Comparison of ENCODE assay signal across 10 mouse cellular contexts in genomic region chr11:17951336-17951735, GRCm38 (mm10). TPM values are rescaled to one million over a fixed set of nuclear protein-coding genes. Genes with fewer than 3 reads are reported as not detected.
A peak's percentile ranks its signal among the peaks of the same experiment; 100 is the strongest.
DNase-seq lines count a peak whose midpoint lies in the region; ATAC-seq and TF ChIP-seq lines count a peak whose summit lies in the region.
"Had no signal": no experiment of that assay in that cellular context is flagged by ENCODE, and none has a peak within 500 bp of the region (broad histone marks: within the 10 kb centered on the region; RNA-seq: fewer than 3 reads in every experiment).

No protein-coding gene starts in this region.

- intact Hi-C loops in left cerebral cortex, adult 2 months (cut with DNase I), result loop anchor here (5.0 to 10.0 kb wide), 2 partner anchors 687 to 1066 kb away; partner anchors contain the start of gene Meis1

- H3K36me3 ChIP-seq in heart, embryonic 10.5 days, result peaks cover 44% of the 10 kb centered on the region

- 93% methylated on average over 3 of the region's 3 CpGs for WGBS in heart, embryonic 10.5 days

- no peaks in the 10 kb centered on the region for H3K27me3 ChIP-seq in heart, embryonic 10.5 days (ENCODE audit: insufficient read depth, poor library complexity, severe bottlenecking)
- H3K27me3 ChIP-seq: neural tube, embryonic 13.5 days had no signal

- peak; percentile 9 for DNase-seq in cerebellum, adult 11 months
- peak; percentile 78 for DNase-seq in Muller cell, postnatal 12 days (ENCODE audit: inconsistent ontology term)
- peak; percentile 31 for DNase-seq in fat pad, adult 2 months (ENCODE audit: extremely low read depth, low read depth, low spot score)
- peak; percentile 26 to 57 for DNase-seq in left cerebral cortex, adult 2 months (ENCODE audit: extremely low spot score in 1 of 2, low spot score in 2 of 2)
- DNase-seq in kidney, adult 8-10 months, result no peak
- no peak for DNase-seq in heart, embryonic 10.5 days (ENCODE audit: low spot score)
- DNase-seq in liver, result no peak
- DNase-seq: heart, postnatal 14 days had no signal

- no peak for ATAC-seq in cerebellum, adult (ENCODE audit: insufficient number of reproducible peaks, low FRiP score, low TSS enrichment)

- TF ChIP-seq CTCF in left cerebral cortex, adult 2 months (IDR thresholded peaks at IDR 0.05), result no peak

- H3K9me3 ChIP-seq in heart, embryonic 10.5 days, result no peaks in the 10 kb centered on the region
- H3K9me3 ChIP-seq: neural tube, embryonic 13.5 days had no signal

- H3K4me3 ChIP-seq in left cerebral cortex, adult 2 months, result no peak overlapping the region
- H3K4me3 ChIP-seq in heart, embryonic 10.5 days, result no peak overlapping the region
- H3K4me3 ChIP-seq: neural tube, embryonic 13.5 days had no signal

- H3K27ac ChIP-seq in left cerebral cortex, adult 2 months, result no peak overlapping the region
- H3K27ac ChIP-seq in heart, embryonic 10.5 days, result no peak overlapping the region
- H3K27ac ChIP-seq: neural tube, embryonic 13.5 days had no signal

- no peaks in the 10 kb centered on the region for H3K4me1 ChIP-seq in heart, embryonic 10.5 days

RNA-seq across cellular contexts. Expression of gene Etaa1, which starts 2.3 kb away (rescaled TPM):
- 1 to 10 TPM; 7.3 to 7.5 TPM for total RNA-seq in left cerebral cortex, adult 2 months (2021)
- 8.8 and 11.6 TPM in 2 replicates for polyA plus RNA-seq in heart, embryonic 10.5 days (2016; fragmentation: Nextera tagmentation; extraction: Ambion mirVana)

Comparison
In these comparisons a context has a peak if more than half of its experiments do, and no peak if none do; other contexts are left out.
1. DNase-seq: peak in cerebellum, adult 11 months (single experiment), Muller cell, postnatal 12 days (single experiment), fat pad, adult 2 months (single experiment) and left cerebral cortex, adult 2 months (2 of 2); none in kidney, adult 8-10 months (0 of 2), heart, embryonic 10.5 days (single experiment) and liver (single experiment).